Mouse (Mus musculus) adipocyte (in vitro differentiated cells): Measurements from ENCODE around the gene Pigz.

Experiments used
- DNase-seq: peaks from one replicate; pipeline ENCODE4 v3.0.0-alpha.2; 2016; ENCODE audit warnings: low spot score

Pigz gene

GRCm38 (mm10) chr16:31933751-31934549 lies at the start of gene Pigz:
TSS of gene Pigz (plus strand) at chr16:31933851.
- no peak for DNase-seq

- no peak for DNase-seq
These were observed 49.7 kb upstream of the Pigz start for GRCm38 (mm10) chr16:31883902-31884301.

GRCm38 (mm10) chr16:31890907-31891306 lies 42.7 kb upstream of the Pigz start:
- DNase-seq, result no peak

- no peak for DNase-seq
These were observed 40.1 kb upstream of the Pigz start for GRCm38 (mm10) chr16:31893396-31894141.

- no peak for DNase-seq
These were observed 36.5 kb upstream of the Pigz start for GRCm38 (mm10) chr16:31896971-31897774.

- no peak for DNase-seq
These were observed 34.9 kb upstream of the Pigz start for GRCm38 (mm10) chr16:31898546-31899326.

- DNase-seq, result no peak
These were observed 31.8 kb upstream of the Pigz start for GRCm38 (mm10) chr16:31901886-31902285.

GRCm38 (mm10) chr16:31903239-31903638 lies 30.4 kb upstream of the Pigz start:
- no peak for DNase-seq

GRCm38 (mm10) chr16:31905331-31905730 lies 28.3 kb upstream of the Pigz start:
- DNase-seq, result no peak

GRCm38 (mm10) chr16:31905891-31906825 lies 27.5 kb upstream of the Pigz start:
- DNase-seq, result no peak

- DNase-seq, result no peak
These were observed 26.8 kb upstream of the Pigz start for GRCm38 (mm10) chr16:31906896-31907295.

- no peak for DNase-seq
These were observed 24.7 kb upstream of the Pigz start for GRCm38 (mm10) chr16:31908959-31909358.

- no peak for DNase-seq
These were observed 23.3 kb upstream of the Pigz start for GRCm38 (mm10) chr16:31910281-31910847.

- DNase-seq, result no peak
These were observed 15.9 kb upstream of the Pigz start for GRCm38 (mm10) chr16:31917776-31918175.

GRCm38 (mm10) chr16:31918248-31918724 lies 15.4 kb upstream of the Pigz start:
- DNase-seq, result peak; percentile 90

- no peak for DNase-seq
These were observed 9.3 kb upstream of the Pigz start for GRCm38 (mm10) chr16:31924368-31924767.

GRCm38 (mm10) chr16:31926091-31926490 lies 7.6 kb upstream of the Pigz start:
- no peak for DNase-seq

- DNase-seq, result no peak
These were observed 7.0 kb upstream of the Pigz start for GRCm38 (mm10) chr16:31926547-31927182.

- no peak for DNase-seq
These were observed 6.2 kb upstream of the Pigz start for GRCm38 (mm10) chr16:31927412-31927811.

- DNase-seq, result no peak
These were observed 2.3 kb upstream of the Pigz start for GRCm38 (mm10) chr16:31931330-31931729.
